Mouse (Mus musculus) embryonic fibroblast, embryonic 13.5 days (primary cell): ENCODE data around the gene Mphosph9.

Experiments
- CTCF ChIP-seq: IDR thresholded peaks from 2 replicates; pipeline ENCODE4 v1.5.1; 2011; ENCODE audit warnings: mild to moderate bottlenecking, control low read depth, low read length, moderate library complexity, borderline replicate concordance; ENCODE audit not compliant: insufficient read depth
- POLR2A ChIP-seq: IDR thresholded peaks from 2 replicates; pipeline ENCODE4 v1.6.1; 2011; ENCODE audit warnings: low read depth, mild to moderate bottlenecking, control low read depth, low read length, moderate library complexity

DNA sequence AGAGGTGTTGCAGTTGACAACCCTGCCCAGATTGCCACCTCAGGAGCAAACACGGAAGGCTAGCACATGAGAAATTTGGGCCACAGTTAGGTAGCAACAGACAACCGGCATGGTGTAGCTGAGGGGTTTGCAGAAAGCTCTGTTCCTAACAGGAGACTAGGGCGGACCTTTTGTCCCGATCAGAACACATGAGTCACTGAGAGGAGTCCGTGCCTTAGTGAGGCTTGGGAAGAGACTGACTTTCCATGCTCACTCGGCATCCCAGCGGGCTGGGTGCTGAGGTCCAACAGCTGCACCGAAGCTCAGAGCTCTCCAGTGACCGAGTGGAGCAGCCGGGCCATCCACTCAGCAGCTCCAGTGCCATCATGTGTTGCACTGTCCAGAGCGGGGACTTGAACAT is 105.1 kb downstream of the Mphosph9 start:
- TF ChIP-seq CTCF (no peak), POLR2A (no peak)
